ENCODE assay signal across 8 mouse cellular contexts in genomic region chr17:46751056-46751793, GRCm38 (mm10). TPM values are rescaled to one million over a fixed set of nuclear protein-coding genes. Genes with fewer than 3 reads are reported as not detected.
DNase-seq lines count a peak whose midpoint lies in the region; ATAC-seq and TF ChIP-seq lines count a peak whose summit lies in the region.

No protein-coding gene starts in this region.

- 34% methylated on average over 16 of the region's 16 CpGs for WGBS in hindbrain, embryonic 10.5 days
- WGBS in lung, embryonic 15.5 days = 14% methylated on average over 16 of the region's 16 CpGs
- 3% methylated on average over 16 of the region's 16 CpGs for WGBS in spleen, adult 2 months

- H3K36me3 ChIP-seq in testis, adult 2 months (ENCODE audit: control insufficient read depth, insufficient read depth, low read length) = no peaks in the 10 kb centered on the region
- H3K36me3 ChIP-seq in hindbrain, embryonic 10.5 days = peaks cover 25% of the 10 kb centered on the region
- peaks cover 8% of the 10 kb centered on the region; the same call in 1 of the 2 replicates for H3K36me3 ChIP-seq in lung, embryonic 15.5 days
- H3K36me3 ChIP-seq in spleen, adult 2 months (ENCODE audit: control insufficient read depth, insufficient read depth, low read length) = peaks cover 11% of the 10 kb centered on the region

- DNase-seq in embryo, embryonic 11 days = peak; percentile 29
- DNase-seq in embryo, embryonic 9.5 days (ENCODE audit: extremely low spot score) = no peak
- DNase-seq in testis, postnatal 10 days (ENCODE audit: low spot score) = no peak
- no peak for DNase-seq in hindbrain, embryonic 10.5 days (ENCODE audit: low spot score)
- DNase-seq in spleen, adult 2 months (ENCODE audit: low read depth in 1 of 2, low spot score in 2 of 2) = peak; percentile 78 to 91
- DNase-seq in ovary, postnatal 14 days (ENCODE audit: low spot score) = no peak

- no peak for TF ChIP-seq CTCF in testis, adult 2 months (IDR thresholded peaks at IDR 0.05; ENCODE audit: control insufficient read depth, insufficient read depth, insufficient replicate concordance, low read depth, low read length)
- TF ChIP-seq CTCF in spleen, adult 2 months (IDR thresholded peaks at IDR 0.05; ENCODE audit: extremely low read depth, insufficient read depth, insufficient read length, insufficient replicate concordance) = no peak

- no peak for TF ChIP-seq POLR2A in testis, adult 2 months (IDR thresholded peaks at IDR 0.05; ENCODE audit: control insufficient read depth, low read depth, low read length)
- peak; percentile 23; the same call in 1 of the 2 replicates for TF ChIP-seq POLR2A in spleen, adult 2 months (IDR thresholded peaks at IDR 0.05; ENCODE audit: low read depth, low read length)

- H3K4me2 ChIP-seq in lung, embryonic 15.5 days = peak overlapping the region; percentile 76

- H3K27ac ChIP-seq in testis, adult 2 months (ENCODE audit: control insufficient read depth, insufficient read depth, low read depth, low read length) = peak overlapping the region; percentile 84
- peak overlapping the region; percentile 89 for H3K27ac ChIP-seq in hindbrain, embryonic 10.5 days
- peak overlapping the region; percentile 92 for H3K27ac ChIP-seq in lung, embryonic 15.5 days
- peak overlapping the region; percentile 97 for H3K27ac ChIP-seq in spleen, adult 2 months (ENCODE audit: insufficient read depth, low read length)

- H3K27me3 ChIP-seq in testis, adult 2 months (ENCODE audit: control insufficient read depth, insufficient read depth, low read length) = no peaks in the 10 kb centered on the region
- no peaks in the 10 kb centered on the region for H3K27me3 ChIP-seq in hindbrain, embryonic 10.5 days (ENCODE audit: insufficient read depth, poor library complexity, severe bottlenecking)
- H3K27me3 ChIP-seq in lung, embryonic 15.5 days = no peaks in the 10 kb centered on the region
- H3K27me3 ChIP-seq in spleen, adult 2 months (ENCODE audit: control insufficient read depth, insufficient read depth, low read length) = no peaks in the 10 kb centered on the region

- H3K4me3 ChIP-seq in testis, adult 2 months (ENCODE audit: control insufficient read depth, low read depth, low read length) = peak overlapping the region; percentile 94
- H3K4me3 ChIP-seq in hindbrain, embryonic 10.5 days = peak overlapping the region; percentile 76
- peak overlapping the region; percentile 91 for H3K4me3 ChIP-seq in lung, embryonic 15.5 days
- peak overlapping the region; percentile 95 for H3K4me3 ChIP-seq in spleen, adult 2 months (ENCODE audit: extremely low read depth, insufficient read depth, insufficient read length)

- peak overlapping the region; percentile 72 for H3K9ac ChIP-seq in lung, embryonic 15.5 days

- peaks cover 3% of the 10 kb centered on the region; the same call in 1 of the 2 replicates for H3K9me3 ChIP-seq in hindbrain, embryonic 10.5 days
- H3K9me3 ChIP-seq in lung, embryonic 15.5 days = no peaks in the 10 kb centered on the region

- ATAC-seq in lung, embryonic 15.5 days (ENCODE audit: borderline replicate concordance, extremely low read depth, low FRiP score, low TSS enrichment) = no peak

- H3K4me1 ChIP-seq in testis, adult 2 months (ENCODE audit: control insufficient read depth, insufficient read depth, low read length) = peaks cover 15% of the 10 kb centered on the region
- H3K4me1 ChIP-seq in hindbrain, embryonic 10.5 days (replicated peaks) = peaks cover 21% of the 10 kb centered on the region
- H3K4me1 ChIP-seq in lung, embryonic 15.5 days = peaks cover 15% of the 10 kb centered on the region
- peaks cover 11% of the 10 kb centered on the region; the same call in 1 of the 2 replicates for H3K4me1 ChIP-seq in spleen, adult 2 months (ENCODE audit: control insufficient read depth, insufficient read depth, insufficient read length)

RNA-seq across cellular contexts. Expression of gene Cnpy3, which starts 0.8 kb away (rescaled TPM):
- 18.9 and 20.6 TPM in 2 replicates for polyA plus RNA-seq in testis, adult 2 months (2012; rRNA removed)
- polyA plus RNA-seq in hindbrain, embryonic 10.5 days (2016; fragmentation: Nextera tagmentation; extraction: Ambion mirVana) = 65.8 and 73.6 TPM in 2 replicates
- polyA plus RNA-seq in lung, embryonic 15.5 days (2015; fragmentation: Nextera tagmentation; extraction: Ambion mirVana) = 83.0 and 83.6 TPM in 2 replicates
- 55.6 and 62.8 TPM in 2 replicates for polyA plus RNA-seq in spleen, adult 2 months (2012; rRNA removed)

RNA-seq across cellular contexts. Expression of gene Ptcra, which starts 12.3 kb away (rescaled TPM):
- polyA plus RNA-seq in testis, adult 2 months (2012; rRNA removed) = 0.18 and 0.23 TPM in 2 replicates
- 0.43 and 0.62 TPM in 2 replicates for polyA plus RNA-seq in hindbrain, embryonic 10.5 days (2016; fragmentation: Nextera tagmentation; extraction: Ambion mirVana)
- 1.3 and 8.2 TPM in 2 replicates for polyA plus RNA-seq in lung, embryonic 15.5 days (2015; fragmentation: Nextera tagmentation; extraction: Ambion mirVana)
- polyA plus RNA-seq in spleen, adult 2 months (2012; rRNA removed) = 0.08 and 0.20 TPM in 2 replicates

RNA-seq across cellular contexts. Expression of gene 2310039H08Rik, which starts 21.2 kb away (rescaled TPM):
- 86.6 and 89.2 TPM in 2 replicates for polyA plus RNA-seq in testis, adult 2 months (2012; rRNA removed)
- polyA plus RNA-seq in hindbrain, embryonic 10.5 days (2016; fragmentation: Nextera tagmentation; extraction: Ambion mirVana) = 57.3 and 59.3 TPM in 2 replicates
- 62.2 and 63.9 TPM in 2 replicates for polyA plus RNA-seq in lung, embryonic 15.5 days (2015; fragmentation: Nextera tagmentation; extraction: Ambion mirVana)
- polyA plus RNA-seq in spleen, adult 2 months (2012; rRNA removed) = 37.3 and 73.8 TPM in 2 replicates

RNA-seq across cellular contexts. Expression of gene Gnmt, which starts 22.3 kb away (rescaled TPM):
- 2.3 and 3.7 TPM in 2 replicates for polyA plus RNA-seq in testis, adult 2 months (2012; rRNA removed)
- polyA plus RNA-seq in hindbrain, embryonic 10.5 days (2016; fragmentation: Nextera tagmentation; extraction: Ambion mirVana) = 0.18 and 0.36 TPM in 2 replicates
- polyA plus RNA-seq in lung, embryonic 15.5 days (2015; fragmentation: Nextera tagmentation; extraction: Ambion mirVana) = 1.3 and 1.8 TPM in 2 replicates
- polyA plus RNA-seq in spleen, adult 2 months (2012; rRNA removed) = 6.4 and 8.1 TPM in 2 replicates

RNA-seq across cellular contexts. Expression of gene Rpl7l1, which starts 31.2 kb away (rescaled TPM):
- 13.3 and 14.1 TPM in 2 replicates for polyA plus RNA-seq in testis, adult 2 months (2012; rRNA removed)
- 164 and 209 TPM in 2 replicates for polyA plus RNA-seq in hindbrain, embryonic 10.5 days (2016; fragmentation: Nextera tagmentation; extraction: Ambion mirVana)
- 171 and 175 TPM in 2 replicates for polyA plus RNA-seq in lung, embryonic 15.5 days (2015; fragmentation: Nextera tagmentation; extraction: Ambion mirVana)
- 13.7 and 14.0 TPM in 2 replicates for polyA plus RNA-seq in spleen, adult 2 months (2012; rRNA removed)

Comparison
In these comparisons a context has a peak if more than half of its experiments do, and no peak if none do; other contexts are left out.
1. DNase-seq: peak in embryo, embryonic 11 days (single experiment) and spleen, adult 2 months (2 of 2); none in embryo, embryonic 9.5 days (single experiment), testis, postnatal 10 days (single experiment), hindbrain, embryonic 10.5 days (single experiment) and ovary, postnatal 14 days (single experiment).
2. Peak in every context shown above with its lines, with median percentiles within 50 percentile points of each other: H3K27ac ChIP-seq and H3K4me3 ChIP-seq.